Mouse (Mus musculus) embryonic facial prominence, embryonic 11.5 days (tissue): ENCODE measurements around the gene Ly6g6c. TPM values are rescaled to one million over a fixed set of nuclear protein-coding genes. Genes with fewer than 3 reads are reported as not detected.

Experiments
- ATAC-seq: fragments of 200-750 bp; cut with Nextera tagmentation; replicated peaks from 2 replicates; pipeline ENCODE4 v1.8.0; 2017; ENCODE audit warnings: low read depth; ENCODE audit not compliant: insufficient number of reproducible peaks, low FRiP score, low TSS enrichment
- DNase-seq: peaks from one replicate; pipeline ENCODE4 v3.0.0-alpha.2; 2015; ENCODE audit warnings: low spot score
- H3K27ac ChIP-seq: fragments of 300-500 bp; sonication (generic); replicated peaks from 2 replicates; pipeline ENCODE4 v1.5.1; 2014; ENCODE audit warnings: mild to moderate bottlenecking, low read depth, low read length, control low read depth
- H3K27me3 ChIP-seq: fragments of 300-500 bp; sonication (generic); 2 replicates; pipeline ENCODE4 v1.6.1; 2014; ENCODE audit warnings: mild to moderate bottlenecking, low read length, moderate library complexity, mixed read lengths; ENCODE audit not compliant: control insufficient read depth, insufficient read depth
- H3K36me3 ChIP-seq: fragments of 300-500 bp; sonication (generic); replicated peaks from 2 replicates; pipeline ENCODE4 v1.6.1; 2014; ENCODE audit warnings: low read depth, mild to moderate bottlenecking, low read length, moderate library complexity, mixed read lengths; ENCODE audit not compliant: control insufficient read depth, insufficient read depth
- H3K4me1 ChIP-seq: fragments of 300-500 bp; sonication (generic); 2 replicates; pipeline ENCODE4 v1.6.1; 2014; ENCODE audit warnings: low read length, mixed read lengths; ENCODE audit not compliant: control insufficient read depth, insufficient read depth
- H3K4me2 ChIP-seq: fragments of 300-500 bp; sonication (generic); 2 replicates; pipeline ENCODE4 v1.6.1; 2014; ENCODE audit warnings: low read depth, mild to moderate bottlenecking, control low read depth, low read length, moderate library complexity
- H3K4me3 ChIP-seq: fragments of 300-500 bp; sonication (generic); 2 replicates; pipeline ENCODE4 v1.5.1; 2014; ENCODE audit warnings: low read depth, low read length, control low read depth
- H3K9ac ChIP-seq: fragments of 300-500 bp; sonication (generic); replicated peaks from 2 replicates; pipeline ENCODE4 v1.6.1; 2014; ENCODE audit warnings: mild to moderate bottlenecking, control low read depth, low read length
- H3K9me3 ChIP-seq: fragments of 300-500 bp; sonication (generic); replicated peaks from 2 replicates; pipeline ENCODE4 v1.6.1; 2016; ENCODE audit warnings: mild to moderate bottlenecking, low read length, inconsistent platforms, mixed read lengths; ENCODE audit not compliant: control insufficient read depth
- WGBS: fragments of 180-500 bp; shearing (Covaris S2); extraction: QIAGEN DNeasy Blood & Tissue Kit; methylation state at CpG from one replicate; pipeline ENCODE4 v1.1.7; 2014; 5-methylcytosine and 5-hydroxymethylcytosine counted together
- polyA plus RNA-seq: library from polyadenylated mRNA; unstranded; fragments of >200 nt; fragmentation: Nextera tagmentation; extraction: Ambion mirVana; gene quantifications from 2 replicates; pipeline ENCODE4 v1.2.1, GENCODE M21; 2014

Ly6g6c gene
- polyA plus RNA-seq, 1 experiment from 2014 or later, result not detected

DNA sequence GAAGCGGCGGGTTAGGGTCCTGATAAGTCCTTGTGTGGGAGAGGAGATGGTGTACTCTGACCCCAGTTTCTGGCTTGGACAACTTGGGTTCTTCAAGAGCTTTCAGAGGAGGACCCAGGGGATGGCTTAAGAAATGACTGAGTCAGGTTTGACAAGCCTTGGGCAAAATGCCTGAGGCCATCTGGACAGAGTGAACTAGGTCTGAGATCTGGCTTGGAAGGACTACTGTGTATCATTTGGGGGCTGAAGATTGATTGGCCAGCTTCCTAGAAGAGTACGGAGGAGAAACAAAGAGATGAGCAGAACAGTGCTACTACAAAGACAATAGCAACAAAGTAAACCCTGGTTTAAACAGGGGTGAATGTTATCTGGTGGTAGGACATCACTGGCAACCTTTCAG is 1.7 kb upstream of the Ly6g6c start:
- ATAC-seq, result no peak
- Histone ChIP-seq H3K4me2 (no peak overlapping the region), H3K27me3 (peaks cover 14% of the 10 kb centered on the region), H3K4me3 (no peak overlapping the region), H3K4me1 (peaks cover 13% of the 10 kb centered on the region), H3K9ac (no peak overlapping the region), H3K27ac (no peak overlapping the region), H3K36me3 (peaks cover 9% of the 10 kb centered on the region), H3K9me3 (no peaks in the 10 kb centered on the region)
- no peak for DNase-seq
- 93% methylated on average over 3 of the region's 3 CpGs for WGBS

DNA sequence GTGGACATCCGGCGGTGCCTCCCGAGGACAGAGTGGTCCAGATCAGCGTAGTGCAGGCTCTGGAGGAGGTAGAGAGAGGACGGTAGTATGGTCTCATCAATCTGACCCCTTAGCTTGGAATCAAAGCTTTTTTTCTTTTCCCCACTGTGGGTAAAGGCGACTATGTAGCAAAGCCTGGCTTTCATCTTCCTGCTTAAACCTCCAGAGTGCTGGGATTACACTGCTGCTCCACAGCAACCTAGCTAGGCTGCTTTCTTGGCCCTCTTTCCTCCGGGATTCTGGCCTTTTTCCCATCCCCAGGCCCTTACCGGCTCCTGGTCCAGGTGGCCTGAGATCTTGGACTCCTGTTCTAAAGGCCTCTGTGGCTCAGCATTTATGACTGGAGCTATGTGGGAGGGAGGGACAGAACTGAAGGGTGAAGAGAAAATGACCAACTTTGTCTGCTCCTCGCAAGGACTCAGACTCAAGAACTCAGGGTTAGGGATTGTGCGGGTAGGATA is 760 bp upstream of the Ly6g6c start:
- WGBS, result 29% methylated on average over 10 of the region's 10 CpGs
- no peak for DNase-seq

DNA sequence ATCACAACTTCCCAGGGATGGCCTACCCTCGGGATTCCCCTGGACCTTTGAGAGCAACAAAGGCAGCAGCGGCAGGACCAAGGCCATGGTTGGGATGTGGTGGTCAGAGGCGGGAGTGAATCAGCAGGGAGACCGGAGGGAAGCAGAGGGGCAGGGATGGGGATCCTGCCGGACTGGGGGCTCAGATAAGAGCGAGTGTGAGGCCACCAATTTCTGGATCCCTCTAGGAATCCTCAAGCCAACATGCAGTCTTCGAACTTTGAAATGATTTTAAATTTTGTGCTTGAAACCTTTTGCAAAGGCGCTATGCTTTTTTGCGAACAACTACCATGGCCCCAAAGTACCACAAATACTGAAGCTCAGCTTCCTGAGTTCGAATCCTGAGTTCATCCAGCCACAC is 896 bp downstream of the Ly6g6c start, which contains the start of gene Mpig6b:
Mpig6b (minus strand) TSS at position 101 of the 400 bp plus-strand sequence.
- Histone ChIP-seq H3K4me3 (peak within 1 kb of the TSS; percentile 27), H3K27ac (no peak within 1 kb of the TSS), H3K9me3 (no peaks in the 10 kb centered on the region), H3K36me3 (peaks cover 6% of the 10 kb centered on the region), H3K9ac (peak within 1 kb of the TSS; percentile 46), H3K27me3 (peaks cover 14% of the 10 kb centered on the region), H3K4me1 (peaks cover 4% of the 10 kb centered on the region; the same call in 1 of the 2 replicates), H3K4me2 (peak within 1 kb of the TSS; percentile 60)
- 44% methylated on average over 10 of the region's 10 CpGs for WGBS
- ATAC-seq (no peak), DNase-seq (no peak)

More for the DNA sequence above, 760 bp upstream of the Ly6g6c start:
- peaks cover 9% of the 10 kb centered on the region for H3K36me3 ChIP-seq
- no peak overlapping the region; the same call in 1 of the 2 replicates for H3K4me2 ChIP-seq
- H3K4me3 ChIP-seq, result peak overlapping the region; percentile 27; the same call in 1 of the 2 replicates
- no peak overlapping the region; the same call in 1 of the 2 replicates for H3K9ac ChIP-seq
- H3K27me3 ChIP-seq, result peaks cover 14% of the 10 kb centered on the region
- H3K27ac ChIP-seq, result no peak overlapping the region
- H3K4me1 ChIP-seq, result peaks cover 13% of the 10 kb centered on the region
- ATAC-seq, result no peak
- H3K9me3 ChIP-seq, result no peaks in the 10 kb centered on the region

DNA sequence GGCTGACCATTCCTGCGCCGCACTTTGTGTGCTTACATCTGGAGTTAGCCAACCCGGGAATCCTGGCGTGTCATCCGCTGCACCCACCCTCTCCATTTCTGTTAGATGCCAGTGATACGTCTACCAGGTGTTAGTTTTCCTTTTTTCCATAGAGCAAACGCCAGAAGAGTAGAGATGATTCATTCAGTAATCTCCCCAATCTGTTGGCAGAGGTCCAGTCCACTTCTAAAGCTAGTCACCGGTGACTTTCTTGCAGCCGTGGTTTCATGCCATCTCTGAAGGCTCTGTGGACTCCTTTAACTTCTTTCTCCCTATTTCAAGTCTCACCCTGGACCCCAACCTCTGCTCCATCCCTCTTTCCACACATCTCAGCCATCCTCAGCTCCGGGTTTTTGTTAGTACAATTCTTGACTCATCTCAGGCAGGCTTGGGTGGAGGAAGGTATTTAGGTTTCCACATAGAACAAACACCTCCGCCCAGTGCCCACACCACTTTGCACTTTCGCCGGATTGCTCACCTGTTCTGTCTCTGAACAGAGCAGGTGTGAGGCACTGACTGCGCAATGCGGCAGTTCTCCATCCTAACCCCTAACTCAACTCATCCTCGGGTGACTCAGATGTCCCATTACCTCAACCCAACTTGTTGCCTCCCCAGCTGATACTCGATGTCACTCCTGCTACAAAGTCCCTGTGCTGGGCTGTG is 3.2 kb downstream of the Ly6g6c start:
- no peak for DNase-seq
- peaks cover 14% of the 10 kb centered on the region for H3K27me3 ChIP-seq
- no peak overlapping the region for H3K27ac ChIP-seq
- no peaks in the 10 kb centered on the region for H3K9me3 ChIP-seq
- no peaks in the 10 kb centered on the region for H3K36me3 ChIP-seq
- no peak for ATAC-seq
- H3K4me3 ChIP-seq, result no peak overlapping the region
- H3K4me1 ChIP-seq, result peaks cover 4% of the 10 kb centered on the region; the same call in 1 of the 2 replicates
- no peak overlapping the region for H3K9ac ChIP-seq
- WGBS, result 82% methylated on average over 17 of the region's 17 CpGs
- H3K4me2 ChIP-seq, result no peak overlapping the region; the same call in 1 of the 2 replicates

DNA sequence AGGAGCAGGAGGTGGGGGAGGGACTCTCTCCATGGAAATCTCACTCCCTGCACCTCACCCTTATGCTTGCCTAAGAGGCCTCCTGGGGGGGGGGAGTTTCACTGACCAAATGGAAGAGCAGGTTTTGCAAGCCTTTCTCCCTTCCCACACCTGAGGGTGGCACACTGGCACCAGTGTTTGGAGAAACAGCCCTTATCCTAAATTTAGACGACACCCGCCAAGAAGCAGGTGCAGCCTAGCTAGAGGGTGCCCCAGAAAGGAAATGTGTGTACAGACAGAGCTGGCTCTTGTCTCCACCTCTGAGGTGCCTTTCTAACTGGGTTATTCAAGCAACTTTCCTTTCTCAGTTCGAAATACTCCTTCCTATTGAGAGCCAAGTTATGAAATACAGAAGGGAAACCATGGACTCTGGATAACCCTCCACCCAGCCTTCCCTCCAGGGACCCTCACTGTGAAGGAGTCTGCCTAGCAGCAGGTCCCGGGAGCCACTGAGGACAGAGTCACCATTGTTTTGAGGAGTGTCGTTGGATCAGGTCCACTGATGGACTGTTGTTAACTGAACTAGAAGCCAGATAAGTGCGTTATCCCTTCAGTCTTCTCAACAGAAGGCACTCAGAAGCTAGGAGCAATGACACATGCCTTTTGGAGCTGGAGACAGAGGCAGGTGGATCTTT is 5.5 kb downstream of the Ly6g6c start:
- Histone ChIP-seq H3K9ac (no peak overlapping the region), H3K9me3 (no peaks in the 10 kb centered on the region), H3K36me3 (no peaks in the 10 kb centered on the region), H3K4me3 (no peak overlapping the region), H3K4me1 (no peaks in the 10 kb centered on the region), H3K27ac (no peak overlapping the region), H3K27me3 (peaks cover 9% of the 10 kb centered on the region), H3K4me2 (no peak overlapping the region)
- no peak for DNase-seq
- ATAC-seq, result no peak
- 50% methylated on average over 6 of the region's 6 CpGs for WGBS

DNA sequence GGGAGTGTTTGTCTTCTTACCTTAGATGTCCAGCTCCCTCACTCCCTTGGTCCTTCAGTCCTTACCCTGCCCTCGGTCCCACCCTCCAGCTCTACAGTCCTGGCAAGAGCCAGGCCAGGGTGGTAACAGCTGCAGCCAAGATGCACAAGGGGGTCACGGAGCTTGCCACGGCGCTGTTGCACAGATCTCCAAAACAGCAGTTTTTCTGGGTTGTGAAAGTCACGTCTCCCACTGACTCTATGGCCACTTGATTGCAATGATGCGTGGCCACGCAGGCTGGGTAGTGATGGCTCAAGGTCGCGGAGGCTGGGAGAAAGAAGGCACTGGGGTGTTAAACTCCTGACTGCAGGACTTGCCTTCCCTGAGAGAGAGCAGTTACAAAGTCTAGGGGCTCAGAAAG is 6.3 kb downstream of the Ly6g6c start:
- H3K9ac ChIP-seq, result no peak overlapping the region
- ATAC-seq (no peak), DNase-seq (no peak)
- H3K36me3 ChIP-seq, result no peaks in the 10 kb centered on the region
- peaks cover 2% of the 10 kb centered on the region; the same call in 1 of the 2 replicates for H3K4me1 ChIP-seq
- H3K9me3 ChIP-seq, result no peaks in the 10 kb centered on the region
- WGBS, result 81% methylated on average over 9 of the region's 9 CpGs
- no peak overlapping the region for H3K4me3 ChIP-seq
- no peak overlapping the region for H3K4me2 ChIP-seq
- H3K27ac ChIP-seq, result no peak overlapping the region; the same call in 1 of the 2 replicates
- H3K27me3 ChIP-seq, result peaks cover 6% of the 10 kb centered on the region

DNA sequence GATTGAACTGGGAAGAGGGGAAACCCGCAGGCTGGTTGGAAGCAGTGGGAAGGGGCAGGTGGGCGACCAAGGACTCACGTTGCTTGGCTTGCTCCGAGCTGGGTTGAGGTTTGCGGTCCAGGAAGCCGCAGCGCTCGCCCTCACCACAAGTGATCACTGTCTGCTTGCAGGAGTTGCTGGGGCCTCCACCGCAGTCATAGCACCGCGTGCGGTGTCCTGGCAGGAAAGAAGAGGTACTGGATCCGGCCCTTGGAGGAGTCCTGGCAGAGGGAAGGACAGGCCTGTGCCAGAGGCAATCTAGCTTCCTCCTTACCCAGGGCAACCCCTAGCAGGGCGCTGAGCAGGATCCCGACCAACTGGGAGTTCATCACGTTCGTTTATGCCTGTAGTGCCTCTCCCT is 8.9 kb downstream of the Ly6g6c start:
- ATAC-seq, result no peak
- no peaks in the 10 kb centered on the region for H3K9me3 ChIP-seq
- no peak for DNase-seq
- no peak overlapping the region for H3K4me2 ChIP-seq
- H3K4me3 ChIP-seq, result no peak overlapping the region
- 49% methylated on average over 16 of the region's 17 CpGs for WGBS
- no peak overlapping the region for H3K27ac ChIP-seq
- H3K27me3 ChIP-seq, result no peaks in the 10 kb centered on the region
- peaks cover 9% of the 10 kb centered on the region for H3K4me1 ChIP-seq
- H3K9ac ChIP-seq, result no peak overlapping the region
- H3K36me3 ChIP-seq, result no peaks in the 10 kb centered on the region
